Comparison of ENCODE assay signal across 8 mouse cellular contexts in genomic region chr5:125388358-125389092, GRCm38 (mm10). TPM values are rescaled to one million over a fixed set of nuclear protein-coding genes. Genes with fewer than 3 reads are reported as not detected.
DNase-seq lines count a peak whose midpoint lies in the region; ATAC-seq and TF ChIP-seq lines count a peak whose summit lies in the region.

No protein-coding gene starts in this region.

- H3K9me3 ChIP-seq in CH12.LX (replicated peaks; ENCODE audit: low read length): no peaks in the 10 kb centered on the region
- no peaks in the 10 kb centered on the region for H3K9me3 ChIP-seq in forebrain, embryonic 15.5 days
- H3K9me3 ChIP-seq in liver, embryonic 15.5 days (replicated peaks): no peaks in the 10 kb centered on the region

- no peak for ATAC-seq in forebrain, embryonic 15.5 days (replicated peaks)
- ATAC-seq in liver, embryonic 15.5 days (ENCODE audit: insufficient read depth): no peak
- no peak for ATAC-seq in granulocyte monocyte progenitor cell, adult 5-6 weeks (replicated peaks; ENCODE audit: poor library complexity, severe bottlenecking)

- H3K36me3 ChIP-seq in CH12.LX (replicated peaks in 1 of 2; ENCODE audit: control insufficient read depth in 1 of 2, insufficient read depth in 1 of 2, low read length in 1 of 2): peaks cover 28 to 29% of the 10 kb centered on the region in 2 experiments
- peaks cover 22% of the 10 kb centered on the region for H3K36me3 ChIP-seq in forebrain, embryonic 15.5 days
- peaks cover 36% of the 10 kb centered on the region for H3K36me3 ChIP-seq in liver, embryonic 15.5 days (replicated peaks)

- no peak for TF ChIP-seq RAD21 in CH12.LX (IDR thresholded peaks at IDR 0.05; ENCODE audit: low read depth, low read length)

- peak overlapping the region; percentile 44 to 94 (median 84) for H3K4me3 ChIP-seq in CH12.LX (replicated peaks in 1 of 3; ENCODE audit: low read depth in 2 of 3, low read length in 2 of 3, poor library complexity in 1 of 3)
- peak overlapping the region; percentile 100 for H3K4me3 ChIP-seq in forebrain, embryonic 15.5 days
- H3K4me3 ChIP-seq in liver, embryonic 15.5 days (replicated peaks): peak overlapping the region; percentile 97

- in situ Hi-C loops in CH12.LX (cut with MboI; ENCODE audit: low pct_ligation_motif_present, low pct_unique_long_range_greater_than_20kb, low sequenced_read_pairs): no loop called here

- dilution Hi-C loops in CH12.LX (cut with MboI; ENCODE audit: extremely low pct_ligation_motif_present, extremely low pct_unique_long_range_greater_than_20kb, low sequenced_read_pairs): no loop called here

- peak overlapping the region; percentile 81 for H3K4me2 ChIP-seq in CH12.LX (ENCODE audit: insufficient read depth, low read depth, poor library complexity, severe bottlenecking)
- H3K4me2 ChIP-seq in forebrain, embryonic 15.5 days (replicated peaks): peak overlapping the region; percentile 68
- peak overlapping the region; percentile 72 for H3K4me2 ChIP-seq in liver, embryonic 15.5 days

- H3K27me3 ChIP-seq in CH12.LX (replicated peaks): no peaks in the 10 kb centered on the region
- no peaks in the 10 kb centered on the region for H3K27me3 ChIP-seq in forebrain, embryonic 15.5 days
- no peaks in the 10 kb centered on the region for H3K27me3 ChIP-seq in liver, embryonic 15.5 days

- H3K4me1 ChIP-seq in CH12.LX (ENCODE audit: control insufficient read depth in 1 of 2, insufficient read depth in 2 of 2): peaks cover 3 to 47% of the 10 kb centered on the region in 2 experiments; a peak in 3 of 4 replicates
- peaks cover 57% of the 10 kb centered on the region for H3K4me1 ChIP-seq in forebrain, embryonic 15.5 days
- H3K4me1 ChIP-seq in liver, embryonic 15.5 days (replicated peaks): peaks cover 52% of the 10 kb centered on the region

- TF ChIP-seq EP300 in CH12.LX (IDR thresholded peaks at IDR 0.05; ENCODE audit: low read length): no peak

- TF ChIP-seq CTCF in CH12.LX (conservative IDR thresholded peaks at IDR 0.05 in 1 of 2, IDR thresholded peaks at IDR 0.05 in 1 of 2; ENCODE audit: low read depth in 2 of 2, low read length in 2 of 2): no peak

- DNase-seq in cerebellum, adult 9-11 months: peak; percentile 61
- no peak for DNase-seq in cerebellum, adult 18-20 months
- no peak for DNase-seq in CH12.LX (ENCODE audit: extremely low read depth)
- no peak for DNase-seq in frontal cortex, postnatal 36 days (ENCODE audit: low spot score in 2 of 2)
- DNase-seq in embryo, embryonic 10.5 days (ENCODE audit: low spot score): no peak

- no peak overlapping the region for H3K27ac ChIP-seq in CH12.LX (ENCODE audit: insufficient read depth, low read depth)
- peak overlapping the region; percentile 98; the same call in 1 of the 2 replicates for H3K27ac ChIP-seq in forebrain, embryonic 15.5 days (replicated peaks)
- H3K27ac ChIP-seq in liver, embryonic 15.5 days (replicated peaks): peak overlapping the region; percentile 97

- 27% methylated on average over 13 of the region's 13 CpGs for WGBS in forebrain, embryonic 15.5 days
- 15% methylated on average over 13 of the region's 13 CpGs for WGBS in liver, embryonic 15.5 days (ENCODE audit: insufficient replicate concordance)

- peak overlapping the region; percentile 94 for H3K9ac ChIP-seq in CH12.LX (ENCODE audit: insufficient read depth, low read depth)
- H3K9ac ChIP-seq in forebrain, embryonic 15.5 days (replicated peaks): peak overlapping the region; percentile 100
- H3K9ac ChIP-seq in liver, embryonic 15.5 days: peak overlapping the region; percentile 99

- TF ChIP-seq POLR2A in CH12.LX (IDR thresholded peaks at IDR 0.05; ENCODE audit: low read depth, low read length): no peak; the same call in 1 of the 2 replicates

- H3K79me2 ChIP-seq in CH12.LX (replicated peaks; ENCODE audit: control insufficient read depth, extremely low read depth, insufficient read depth, poor library complexity, severe bottlenecking): peaks cover 28% of the 10 kb centered on the region

TF ChIP-seq in CH12.LX, 34 proteins besides CTCF, POLR2A, EP300 and RAD21:
- no peak for TF ChIP-seq NELFE (IDR thresholded peaks at IDR 0.05; ENCODE audit: low read depth, low read length)
- TF ChIP-seq BHLHE40 (IDR thresholded peaks at IDR 0.05; ENCODE audit: low read depth, low read length): no peak
- no peak for TF ChIP-seq ZC3H11A (IDR thresholded peaks at IDR 0.05; ENCODE audit: low read depth, low read length)
- TF ChIP-seq MXI1 (IDR thresholded peaks at IDR 0.05; ENCODE audit: low read depth, low read length): no peak
- TF ChIP-seq JUN (IDR thresholded peaks at IDR 0.05; ENCODE audit: insufficient read depth, low read depth, low read length): no peak
- TF ChIP-seq ZMIZ1 (IDR thresholded peaks at IDR 0.05; ENCODE audit: low read depth, low read length): no peak
- no peak for TF ChIP-seq NRF1 (IDR thresholded peaks at IDR 0.05; ENCODE audit: low read depth, low read length)

RNA-seq across cellular contexts. Expression of gene Gm10382, which starts 0.6 kb away (rescaled TPM):
- total RNA-seq in CH12.LX (2012; rRNA removed) (0.59 and 0.80 TPM in 2 replicates), CH12.LX (2014; rRNA removed) (not detected in 2 replicates)
- 0.87 and 1.1 TPM in 2 replicates for polyA plus RNA-seq in CH12.LX (2012; ENCODE audit: insufficient read length, low read depth)
- polyA plus RNA-seq in forebrain, embryonic 15.5 days (2015; fragmentation: Nextera tagmentation; extraction: Ambion mirVana): 0.55 TPM in 2 replicates
- polyA plus RNA-seq in liver, embryonic 15.5 days (2015; fragmentation: Nextera tagmentation; extraction: Ambion mirVana): 0.31 and 0.35 TPM in 2 replicates
- total RNA-seq in granulocyte monocyte progenitor cell, adult 5-6 weeks (2014; fragmentation: Nextera tagmentation): 0.96 TPM in 1 of 2 replicates, not detected in the other
- 0.26 TPM in 1 of 2 replicates, not detected in the other for total RNA-seq in granulocyte monocyte progenitor cell, adult 5-6 weeks (2017)

RNA-seq across cellular contexts. Expression of gene Ubc, which starts 1.5 kb away (rescaled TPM):
- 466 and 486 TPM in 2 replicates for total RNA-seq in CH12.LX (2012; rRNA removed)
- 650 and 656 TPM in 2 replicates for total RNA-seq in CH12.LX (2014; rRNA removed)
- polyA plus RNA-seq in CH12.LX (2012; ENCODE audit: insufficient read length, low read depth): 687 and 803 TPM in 2 replicates
- 1,235 and 1,278 TPM in 2 replicates for polyA plus RNA-seq in forebrain, embryonic 15.5 days (2015; fragmentation: Nextera tagmentation; extraction: Ambion mirVana)
- polyA plus RNA-seq in liver, embryonic 15.5 days (2015; fragmentation: Nextera tagmentation; extraction: Ambion mirVana): 563 and 623 TPM in 2 replicates
- 126 and 139 TPM in 2 replicates for total RNA-seq in granulocyte monocyte progenitor cell, adult 5-6 weeks (2014; fragmentation: Nextera tagmentation)
- 236 and 280 TPM in 2 replicates for total RNA-seq in granulocyte monocyte progenitor cell, adult 5-6 weeks (2017)

RNA-seq across cellular contexts. Expression of gene Dhx37, which starts 45.4 kb away (rescaled TPM):
- total RNA-seq in CH12.LX (2012; rRNA removed) (21.0 and 23.8 TPM in 2 replicates), CH12.LX (2014; rRNA removed) (22.7 and 26.0 TPM in 2 replicates)
- 33.0 and 36.9 TPM in 2 replicates for polyA plus RNA-seq in CH12.LX (2012; ENCODE audit: insufficient read length, low read depth)
- 11.3 and 13.4 TPM in 2 replicates for polyA plus RNA-seq in forebrain, embryonic 15.5 days (2015; fragmentation: Nextera tagmentation; extraction: Ambion mirVana)
- polyA plus RNA-seq in liver, embryonic 15.5 days (2015; fragmentation: Nextera tagmentation; extraction: Ambion mirVana): 4.8 and 4.9 TPM in 2 replicates
- total RNA-seq in granulocyte monocyte progenitor cell, adult 5-6 weeks (2014; fragmentation: Nextera tagmentation): 16.8 and 25.8 TPM in 2 replicates
- total RNA-seq in granulocyte monocyte progenitor cell, adult 5-6 weeks (2017): 53.0 and 56.7 TPM in 2 replicates

RNA-seq across cellular contexts. Expression of gene Scarb1, which starts 47.6 kb away (rescaled TPM):
- total RNA-seq in CH12.LX (2012; rRNA removed) (11.6 and 12.3 TPM in 2 replicates), CH12.LX (2014; rRNA removed) (16.3 and 20.0 TPM in 2 replicates)
- polyA plus RNA-seq in CH12.LX (2012; ENCODE audit: insufficient read length, low read depth): 24.6 and 24.7 TPM in 2 replicates
- polyA plus RNA-seq in forebrain, embryonic 15.5 days (2015; fragmentation: Nextera tagmentation; extraction: Ambion mirVana): 27.7 and 28.5 TPM in 2 replicates
- 76.6 and 87.3 TPM in 2 replicates for polyA plus RNA-seq in liver, embryonic 15.5 days (2015; fragmentation: Nextera tagmentation; extraction: Ambion mirVana)
- total RNA-seq in granulocyte monocyte progenitor cell, adult 5-6 weeks (2014; fragmentation: Nextera tagmentation): 80.2 and 145 TPM in 2 replicates
- total RNA-seq in granulocyte monocyte progenitor cell, adult 5-6 weeks (2017): 49.0 and 53.9 TPM in 2 replicates

RNA-seq across cellular contexts. Expression of gene Bri3bp, which starts 52.8 kb away (rescaled TPM):
- total RNA-seq in CH12.LX (2012; rRNA removed) (48.4 and 49.6 TPM in 2 replicates), CH12.LX (2014; rRNA removed) (30.1 and 37.7 TPM in 2 replicates)
- polyA plus RNA-seq in CH12.LX (2012; ENCODE audit: insufficient read length, low read depth): 147 and 164 TPM in 2 replicates
- 35.9 and 38.0 TPM in 2 replicates for polyA plus RNA-seq in forebrain, embryonic 15.5 days (2015; fragmentation: Nextera tagmentation; extraction: Ambion mirVana)
- polyA plus RNA-seq in liver, embryonic 15.5 days (2015; fragmentation: Nextera tagmentation; extraction: Ambion mirVana): 23.5 and 25.8 TPM in 2 replicates
- total RNA-seq in granulocyte monocyte progenitor cell, adult 5-6 weeks (2014; fragmentation: Nextera tagmentation): 43.5 and 68.5 TPM in 2 replicates
- total RNA-seq in granulocyte monocyte progenitor cell, adult 5-6 weeks (2017): 24.4 and 25.4 TPM in 2 replicates
